Mouse (Mus musculus) embryo, embryonic 10 days (tissue): ENCODE data around the gene Slc37a3.

Source experiments
- DNase-seq: peaks from one replicate; pipeline ENCODE4 v3.0.0-alpha.2; 2015; ENCODE audit warnings: low spot score

Slc37a3 gene

DNA sequence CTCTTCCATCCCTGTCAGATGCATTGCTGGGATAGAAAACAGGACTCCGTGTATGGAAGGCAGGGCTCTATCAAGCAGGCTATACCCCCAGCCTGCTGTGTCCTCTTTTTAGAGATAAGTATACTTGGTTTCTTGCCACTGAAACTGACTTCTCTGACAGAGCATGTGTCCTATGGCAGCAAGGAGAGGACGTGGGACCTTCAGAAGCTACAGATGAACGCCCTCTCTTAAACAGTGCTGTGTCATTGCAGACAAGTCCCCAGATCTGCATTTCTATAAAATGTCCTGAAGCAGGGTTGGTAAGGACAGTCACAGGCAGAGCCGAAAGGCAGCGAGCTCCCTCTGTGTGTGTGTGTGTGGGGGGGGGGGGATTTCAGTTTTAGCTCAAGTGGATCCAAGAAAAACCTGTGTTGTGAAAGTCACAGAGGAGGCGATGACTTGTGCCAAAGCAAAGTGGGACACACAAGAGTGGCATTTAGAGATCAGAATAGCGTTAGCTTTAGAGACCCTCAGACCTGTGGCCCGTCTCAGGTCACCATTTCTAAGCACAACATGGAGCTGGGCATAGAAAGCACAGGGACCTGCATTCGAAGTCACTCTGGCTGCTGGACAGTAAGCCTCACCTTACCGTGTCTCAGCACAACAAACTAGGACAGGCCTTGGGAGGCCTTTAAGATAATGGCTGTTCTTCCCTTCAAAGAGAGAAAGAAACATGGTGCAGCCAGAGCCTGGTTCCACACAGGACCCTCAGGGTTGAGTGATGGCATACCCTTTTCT lies 59.4 kb downstream of the Slc37a3 start:
- DNase-seq = no peak

DNA sequence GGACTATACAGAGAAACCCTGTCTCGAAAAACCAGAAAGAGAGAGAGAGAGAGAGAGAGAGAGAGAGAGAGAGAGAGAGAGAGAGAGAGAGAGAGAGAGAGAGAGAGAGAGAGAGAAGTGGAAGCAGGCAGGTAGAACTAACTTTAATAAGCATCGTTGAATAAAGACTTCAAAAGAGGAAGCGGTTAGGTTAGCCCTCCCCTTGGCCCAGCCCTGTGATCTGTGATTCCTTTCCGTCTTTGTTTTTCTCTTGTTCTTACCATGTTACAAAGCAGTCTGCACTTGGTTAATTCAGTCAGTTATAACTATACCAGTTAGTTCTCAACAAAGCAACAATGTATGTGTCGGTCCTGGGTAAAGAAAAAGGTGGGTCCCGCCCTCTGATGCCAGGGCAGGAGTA lies 61.4 kb downstream of the Slc37a3 start:
- DNase-seq = no peak

DNA sequence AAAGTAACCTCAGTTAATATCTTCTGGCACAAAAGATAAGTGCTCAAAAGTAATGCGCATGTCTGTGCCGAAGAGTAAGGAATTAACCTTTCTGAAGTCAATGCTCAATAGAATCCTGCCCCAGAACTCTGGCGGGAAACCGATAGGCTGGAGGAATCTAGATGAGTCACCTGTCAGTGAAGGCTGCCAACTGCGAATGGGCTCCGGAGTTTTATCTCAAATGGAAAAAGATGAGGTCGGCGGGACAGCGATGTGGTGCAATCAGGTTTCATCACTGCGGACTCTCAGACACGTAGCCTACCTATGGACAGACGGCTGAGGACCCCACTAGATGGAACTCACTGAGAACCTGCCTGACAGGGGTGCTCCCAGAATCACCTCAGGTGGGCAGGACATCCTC lies 63.0 kb downstream of the Slc37a3 start:
- no peak for DNase-seq

- no peak for DNase-seq
These were observed 65.7 kb downstream of the Slc37a3 start for GRCm38 (mm10) chr6:39311786-39312185.

- DNase-seq = peak; percentile 76
These were observed 73.1 kb downstream of the Slc37a3 start for GRCm38 (mm10) chr6:39304371-39304874.

GRCm38 (mm10) chr6:39301484-39301883 lies 76.0 kb downstream of the Slc37a3 start:
- no peak for DNase-seq

- no peak for DNase-seq
These were observed 80.4 kb downstream of the Slc37a3 start for GRCm38 (mm10) chr6:39297079-39297478.

DNA sequence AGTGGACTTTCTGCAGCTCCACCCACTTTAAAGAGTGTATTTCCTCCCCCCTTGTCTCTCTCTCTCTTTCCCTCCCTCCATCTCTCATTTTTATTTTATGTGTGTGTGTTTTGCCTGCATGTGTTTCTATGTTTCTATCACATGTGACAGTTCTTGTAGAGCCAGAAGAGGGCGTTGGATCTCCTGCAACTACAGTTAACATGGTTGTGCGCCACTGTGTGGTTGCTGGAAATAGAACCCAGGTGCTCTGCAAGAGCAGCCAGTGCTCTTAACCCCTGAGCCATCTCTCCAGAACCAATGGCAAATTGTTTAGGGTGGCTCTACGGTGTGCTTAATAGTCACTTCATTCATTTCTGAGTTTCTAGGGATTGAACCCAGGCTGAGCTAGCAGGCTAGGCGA lies 81.0 kb downstream of the Slc37a3 start:
- DNase-seq = no peak

DNA sequence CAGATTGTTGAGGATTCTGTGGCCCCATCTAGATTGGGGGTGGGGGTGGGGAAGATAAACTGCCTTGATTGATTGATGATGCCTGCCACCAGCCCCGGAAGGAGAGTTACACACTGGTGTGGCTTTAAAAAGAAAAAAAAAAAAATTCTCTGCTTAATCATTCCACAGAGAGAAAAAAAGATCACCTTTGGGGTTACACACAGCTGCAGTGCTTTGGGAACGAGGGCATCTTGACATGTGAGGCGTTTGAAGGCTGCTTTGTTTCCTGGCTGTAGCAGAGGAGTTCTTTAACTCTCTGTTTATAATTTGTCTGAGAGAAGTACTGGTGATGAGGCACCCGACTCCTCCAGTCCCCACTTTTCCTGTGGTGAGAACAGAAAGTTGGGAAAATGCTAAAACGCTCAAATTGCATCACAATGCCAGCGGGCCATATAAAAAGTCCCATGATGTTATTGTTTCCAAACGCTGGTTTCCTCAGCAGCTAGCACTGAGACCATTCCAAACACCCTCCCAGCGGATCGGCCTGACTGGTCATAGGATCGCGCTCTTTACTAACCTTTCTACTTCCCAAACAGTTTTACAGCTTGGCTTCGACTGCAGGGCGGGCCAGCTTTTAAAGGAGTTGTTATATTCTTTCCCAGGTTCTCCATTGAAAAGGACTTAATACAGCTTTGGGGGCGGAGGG lies 81.6 kb downstream of the Slc37a3 start:
- peak; percentile 44 for DNase-seq

- no peak for DNase-seq
These were observed 87.8 kb downstream of the Slc37a3 start for GRCm38 (mm10) chr6:39289721-39290120.

GRCm38 (mm10) chr6:39287782-39288181 lies 89.7 kb downstream of the Slc37a3 start:
- no peak for DNase-seq

GRCm38 (mm10) chr6:39286732-39287083 lies 90.8 kb downstream of the Slc37a3 start:
- peak; percentile 18 for DNase-seq

- DNase-seq = peak; percentile 22
These were observed 91.3 kb downstream of the Slc37a3 start for GRCm38 (mm10) chr6:39286053-39286731.

DNA sequence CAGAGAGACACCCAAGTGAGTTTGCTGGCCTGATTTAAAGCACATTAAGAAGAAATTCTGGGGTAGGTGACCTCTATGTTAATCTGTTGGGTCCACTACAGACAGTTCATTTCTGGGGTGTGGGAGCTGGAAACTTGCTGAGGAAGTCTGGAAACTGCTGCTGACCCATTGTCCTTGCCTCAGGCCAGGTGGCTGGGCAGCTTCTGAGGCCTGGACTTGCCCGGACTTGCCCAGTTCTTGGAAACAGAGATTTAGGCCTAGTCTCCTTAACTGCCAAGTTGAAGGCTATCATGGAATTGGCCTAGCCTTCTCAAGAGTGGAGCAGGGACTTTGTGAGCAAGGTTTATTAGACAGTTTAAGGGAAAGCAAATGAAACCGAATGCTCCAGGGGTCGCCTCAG lies 92.6 kb downstream of the Slc37a3 start:
- DNase-seq = no peak
